Mouse (Mus musculus) testis, adult 2 months (tissue): Measurements from ENCODE around the gene Cldn19. TPM values are rescaled to one million over a fixed set of nuclear protein-coding genes. Genes with fewer than 3 reads are reported as not detected.

Experiments used
- H3K27ac ChIP-seq: fragments of 200-500 bp; 2 replicates; pipeline ENCODE4 v1.5.1; 2012; ENCODE audit warnings: low read depth, low read length; ENCODE audit not compliant: control insufficient read depth, insufficient read depth
- H3K27me3 ChIP-seq: fragments of 200-500 bp; 2 replicates; pipeline ENCODE4 v1.6.1; 2012; ENCODE audit warnings: mild to moderate bottlenecking, low read length, moderate library complexity; ENCODE audit not compliant: control insufficient read depth, insufficient read depth
- H3K36me3 ChIP-seq: fragments of 200-500 bp; 2 replicates; pipeline ENCODE4 v1.6.1; 2012; ENCODE audit warnings: mild to moderate bottlenecking, low read length; ENCODE audit not compliant: control insufficient read depth, insufficient read depth
- H3K4me1 ChIP-seq: fragments of 200-500 bp; 2 replicates; pipeline ENCODE4 v1.6.1; 2012; ENCODE audit warnings: low read length; ENCODE audit not compliant: control insufficient read depth, insufficient read depth
- H3K4me3 ChIP-seq: fragments of 200-500 bp; 2 replicates; pipeline ENCODE4 v1.5.1; 2012; ENCODE audit warnings: low read depth, mild to moderate bottlenecking, low read length, moderate library complexity, mixed read lengths; ENCODE audit not compliant: control insufficient read depth
- CTCF ChIP-seq: fragments of 200-500 bp; IDR thresholded peaks from 2 replicates; pipeline ENCODE4 v1.5.1; 2012; ENCODE audit warnings: low read depth, mild to moderate bottlenecking, inconsistent platforms, low read length, moderate library complexity; ENCODE audit not compliant: control insufficient read depth, insufficient read depth, insufficient replicate concordance
- POLR2A ChIP-seq: fragments of 200-500 bp; IDR thresholded peaks from 2 replicates; pipeline ENCODE4 v1.6.1; 2012; ENCODE audit warnings: low read depth, mild to moderate bottlenecking, inconsistent platforms, low read length, moderate library complexity; ENCODE audit not compliant: control insufficient read depth
- polyA plus RNA-seq: library from polyadenylated mRNA; depleted of rRNA; stranded (reverse); fragments of >200 nt; gene quantifications from 2 replicates; pipeline ENCODE4 v1.2.3, GENCODE M21; 2012

Gene Cldn19
- polyA plus RNA-seq, 1 experiment, result not detected

DNA sequence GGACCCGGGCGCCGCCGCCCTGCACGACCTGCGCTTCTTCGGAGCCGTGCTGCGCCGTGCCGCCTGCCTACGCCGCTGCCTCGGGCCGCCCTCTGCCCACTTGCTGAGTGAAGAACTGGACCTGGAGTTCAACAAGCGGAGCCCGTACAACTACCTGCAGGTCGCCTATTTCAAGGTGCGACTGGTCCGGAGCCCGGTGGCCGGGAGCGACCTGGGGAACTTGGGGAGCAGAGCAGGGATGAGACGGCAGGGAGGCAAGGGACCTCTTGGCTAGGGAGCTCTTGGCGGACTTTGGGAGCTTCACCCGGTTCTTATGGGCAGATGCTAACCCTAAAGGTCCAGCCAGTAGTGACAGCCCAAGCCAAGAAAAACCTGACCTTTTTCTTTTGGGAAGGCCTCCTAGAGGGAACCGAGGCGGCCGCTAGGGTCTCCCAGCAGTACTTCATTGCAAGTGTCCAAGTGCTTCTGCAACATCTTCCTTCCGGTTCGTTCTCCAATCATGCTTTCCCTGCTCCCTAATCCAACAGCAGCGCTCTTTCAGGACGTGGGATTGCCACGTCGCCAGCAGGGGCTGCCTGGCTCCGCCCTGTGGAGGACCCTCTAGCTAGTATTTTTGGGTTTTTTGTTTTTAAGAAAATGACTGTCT lies 21.8 kb upstream of the Cldn19 start:
- no peak for TF ChIP-seq CTCF
- TF ChIP-seq POLR2A, result no peak
- H3K27me3 ChIP-seq, result no peaks in the 10 kb centered on the region

GRCm38 (mm10) chr4:119234348-119234747 lies 20.9 kb upstream of the Cldn19 start:
- TF ChIP-seq CTCF (no peak), POLR2A (no peak)
- peaks cover 8% of the 10 kb centered on the region for H3K4me1 ChIP-seq
- H3K27ac ChIP-seq, result no peak overlapping the region
- H3K36me3 ChIP-seq, result no peaks in the 10 kb centered on the region
- no peaks in the 10 kb centered on the region for H3K27me3 ChIP-seq
- no peak overlapping the region for H3K4me3 ChIP-seq

More for the DNA sequence above, 21.8 kb upstream of the Cldn19 start:
- H3K27ac ChIP-seq, result peak overlapping the region; percentile 53; the same call in 1 of the 2 replicates
- H3K4me3 ChIP-seq, result peak overlapping the region; percentile 87
- H3K4me1 ChIP-seq, result peaks cover 7% of the 10 kb centered on the region
- H3K36me3 ChIP-seq, result no peaks in the 10 kb centered on the region

GRCm38 (mm10) chr4:119238661-119239060 lies 16.6 kb upstream of the Cldn19 start:
- Histone ChIP-seq H3K27ac (no peak overlapping the region), H3K4me1 (peaks cover 3% of the 10 kb centered on the region), H3K36me3 (no peaks in the 10 kb centered on the region), H3K27me3 (no peaks in the 10 kb centered on the region), H3K4me3 (no peak overlapping the region)
- TF ChIP-seq CTCF (no peak), POLR2A (no peak)

DNA sequence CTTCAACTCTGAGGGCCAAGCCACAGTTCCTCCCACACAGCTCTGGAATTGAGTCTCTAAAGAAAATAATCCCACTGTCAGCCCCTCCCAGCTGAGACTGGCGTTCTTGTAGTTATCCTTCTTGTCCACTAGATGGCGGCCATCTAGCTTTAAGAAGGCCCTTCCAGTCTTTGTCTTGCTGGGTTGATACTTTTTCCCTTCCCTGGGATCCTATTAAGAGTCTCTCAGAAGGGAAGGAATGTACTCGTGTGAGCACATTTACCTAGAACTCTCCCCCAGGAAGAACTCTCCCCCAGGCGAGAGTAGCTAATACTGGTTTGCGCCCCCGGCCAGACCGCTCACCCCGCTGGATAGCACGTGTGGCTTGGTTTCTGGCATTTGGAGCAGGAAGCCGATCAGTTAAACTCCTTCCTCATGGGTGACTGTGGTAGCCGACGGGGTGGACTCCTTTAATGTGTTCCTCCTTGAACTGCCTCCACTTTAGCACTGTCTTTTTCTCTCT lies 16.0 kb upstream of the Cldn19 start:
- peaks cover 2% of the 10 kb centered on the region; the same call in 1 of the 2 replicates for H3K4me1 ChIP-seq
- H3K4me3 ChIP-seq, result no peak overlapping the region
- H3K27me3 ChIP-seq, result no peaks in the 10 kb centered on the region
- no peak overlapping the region for H3K27ac ChIP-seq
- H3K36me3 ChIP-seq, result no peaks in the 10 kb centered on the region
- TF ChIP-seq POLR2A (no peak), CTCF (no peak)

DNA sequence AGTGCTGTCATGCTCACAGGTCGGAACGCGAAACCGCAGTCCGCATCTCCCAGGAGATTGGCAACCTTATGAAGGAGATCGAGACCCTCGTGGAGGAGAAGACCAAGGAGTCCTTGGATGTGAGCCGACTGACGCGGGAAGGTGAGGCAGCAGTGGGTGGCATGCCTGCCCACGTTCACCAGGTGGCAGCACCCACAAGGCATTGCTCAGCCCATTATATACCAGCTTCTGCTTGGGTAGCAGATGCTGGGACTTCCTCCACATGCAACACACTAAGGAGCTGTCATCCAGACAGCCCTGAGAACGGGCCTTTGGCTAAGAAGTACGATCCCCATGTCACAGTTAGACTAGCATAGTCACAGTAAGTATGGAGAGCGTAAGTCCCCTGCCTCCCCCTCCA lies 13.6 kb upstream of the Cldn19 start:
- no peak overlapping the region for H3K27ac ChIP-seq
- TF ChIP-seq POLR2A (no peak), CTCF (peak; percentile 54; the same call in 1 of the 2 replicates)
- peaks cover 2% of the 10 kb centered on the region; the same call in 1 of the 2 replicates for H3K4me1 ChIP-seq
- no peak overlapping the region for H3K4me3 ChIP-seq
- H3K27me3 ChIP-seq, result no peaks in the 10 kb centered on the region
- H3K36me3 ChIP-seq, result no peaks in the 10 kb centered on the region

- H3K4me1 ChIP-seq, result peaks cover 2% of the 10 kb centered on the region; the same call in 1 of the 2 replicates
- no peaks in the 10 kb centered on the region for H3K36me3 ChIP-seq
- no peak for TF ChIP-seq CTCF
- TF ChIP-seq POLR2A, result no peak
- no peak overlapping the region for H3K4me3 ChIP-seq
- no peaks in the 10 kb centered on the region for H3K27me3 ChIP-seq
- no peak overlapping the region for H3K27ac ChIP-seq
These were observed 12.6 kb upstream of the Cldn19 start for GRCm38 (mm10) chr4:119242571-119242970.

GRCm38 (mm10) chr4:119244468-119245240 lies 10.6 kb upstream of the Cldn19 start:
- Histone ChIP-seq H3K4me3 (no peak overlapping the region), H3K4me1 (no peaks in the 10 kb centered on the region), H3K36me3 (no peaks in the 10 kb centered on the region), H3K27ac (no peak overlapping the region), H3K27me3 (no peaks in the 10 kb centered on the region)
- no peak for TF ChIP-seq POLR2A
